Mouse (Mus musculus): ENCODE results near the gene Traf2. TPM values are rescaled to one million over a fixed set of nuclear protein-coding genes. Genes with fewer than 3 reads are reported as not detected.

The Traf2 gene
- total RNA-seq (2023): 10 to 100 TPM; 45.3 to 55.1 TPM

DNA sequence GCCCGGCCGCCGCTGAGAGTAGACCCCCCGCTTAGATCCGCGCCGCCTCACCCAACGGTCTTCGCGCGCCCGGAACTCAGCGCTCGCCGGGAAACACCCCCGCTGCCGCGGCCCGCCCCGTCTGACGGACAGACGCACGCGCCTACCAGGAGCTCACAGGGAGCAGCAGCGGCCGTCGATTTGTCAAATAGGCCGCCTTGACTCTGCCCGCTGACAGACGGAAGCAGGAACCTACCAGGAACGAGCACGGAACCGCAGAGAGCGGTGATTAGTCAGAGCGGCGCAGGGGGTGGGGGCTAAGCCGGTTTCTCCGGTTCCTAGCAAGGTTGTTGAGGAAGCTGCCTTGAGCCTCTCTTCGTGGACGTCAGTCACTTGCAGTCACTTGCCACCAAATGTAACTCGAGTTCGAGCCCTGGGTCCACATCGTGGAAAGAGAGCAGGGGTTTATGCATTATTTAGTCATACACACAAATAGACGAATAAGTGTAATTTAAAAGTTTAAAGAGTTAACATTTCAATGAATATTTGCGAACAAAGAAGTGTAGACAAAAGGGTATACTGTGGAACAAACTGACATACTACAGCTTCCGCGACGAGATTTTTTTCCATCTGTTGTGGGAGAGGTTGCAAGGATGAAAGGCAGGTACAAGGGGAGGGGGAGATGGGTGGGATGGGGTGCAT lies at the start of gene Traf2:
Traf2 (minus strand) TSS at position 130 of the 681 bp plus-strand sequence.

DNA sequence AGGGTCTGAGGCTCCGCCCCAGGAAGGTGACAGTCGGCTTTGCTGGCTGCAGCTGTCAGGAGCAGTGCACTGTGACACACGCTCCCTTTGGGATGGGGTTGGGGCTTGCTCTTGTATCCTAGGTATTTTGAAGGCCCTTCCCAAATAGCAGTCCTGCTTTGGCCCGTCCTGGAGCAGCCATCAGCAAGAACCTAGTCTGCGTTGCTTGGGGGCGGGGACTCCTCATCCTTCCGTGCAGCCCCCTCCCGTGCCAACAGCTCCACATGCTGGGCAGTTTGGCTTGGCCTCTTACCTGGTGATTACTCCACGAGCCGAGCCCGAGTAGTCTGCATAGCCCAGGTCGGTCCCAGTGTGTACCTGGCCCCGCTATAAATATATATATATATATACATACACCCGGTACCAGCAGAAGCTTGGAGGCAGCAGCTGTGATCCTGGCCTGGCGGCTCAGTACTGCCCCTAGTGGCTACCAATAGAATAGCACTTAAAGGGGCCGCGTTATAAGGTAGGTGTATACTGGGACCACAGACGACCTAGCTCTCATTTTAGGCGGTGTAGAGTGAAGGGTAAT lies 34.6 kb upstream of the Traf2 start, which contains the start of gene Ajm1:
Ajm1 (minus strand) TSS at position 464 of the 571 bp plus-strand sequence.

GRCm38 (mm10) chr2:25574579-25575431 lies 28.1 kb upstream of the Traf2 start, which contains the start of the genes Mamdc4 and Phpt1:
Gene Mamdc4 (minus strand): TSS chr2:25574845.
Gene Phpt1 (minus strand): TSS chr2:25575224.

GRCm38 (mm10) chr2:25557221-25557963 lies 10.7 kb upstream of the Traf2 start, which contains the start of gene Edf1:
Gene Edf1 (plus strand): TSS chr2:25557847.

GRCm38 (mm10) chr2:25501593-25502486 lies 44.9 kb downstream of the Traf2 start, which contains the start of gene C8g:
Gene C8g (minus strand): TSS chr2:25501719.

GRCm38 (mm10) chr2:25500576-25501405 lies 45.9 kb downstream of the Traf2 start, which contains the start of gene Fbxw5:
Gene Fbxw5 (plus strand): TSS chr2:25500750.

GRCm38 (mm10) chr2:25493476-25493961 lies 53.2 kb downstream of the Traf2 start, which contains the start of gene Lcn12:
Gene Lcn12 (minus strand): TSS chr2:25493911.

DNA sequence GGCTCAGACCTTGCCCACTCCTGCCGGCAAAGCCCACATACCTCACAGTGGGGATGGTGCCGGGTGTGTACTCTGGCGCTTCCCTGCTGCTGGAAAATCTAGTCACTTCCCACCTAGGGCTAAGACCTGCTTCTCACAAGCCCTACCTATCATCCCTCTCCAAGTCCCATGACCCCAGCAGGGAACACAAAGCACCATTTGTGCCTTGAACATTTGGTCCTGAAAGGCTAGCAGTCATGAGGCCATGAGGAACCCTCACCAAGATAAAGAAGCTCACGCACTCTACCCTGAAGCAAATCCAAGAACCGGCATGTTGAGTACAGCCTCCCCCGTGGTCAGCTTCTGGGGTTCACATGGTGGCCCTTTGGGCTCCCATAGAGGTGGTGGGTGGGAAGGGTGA lies 76.8 kb downstream of the Traf2 start, which contains the start of gene Ptgds:
Ptgds (minus strand) TSS at position 78 of the 400 bp plus-strand sequence.

Other genes starting within 250 kb of the Traf2 start
- gene Grin1, start 227.8 kb downstream of the Traf2 start, total RNA-seq (2023): not detected
- 10 to 100 TPM; 46.4 to 46.6 TPM for gene Man1b1, start 214.6 kb downstream of the Traf2 start, total RNA-seq (2023)
- gene Dpp7, start 190.6 kb downstream of the Traf2 start, total RNA-seq (2023): 10 to 100 TPM; 10.7 to 22.7 TPM
- 10 to 100 TPM in 1 of 2 experiments, 1 to 10 TPM in 1; 8.9 to 12.4 TPM for gene Uap1l1, start 181.3 kb downstream of the Traf2 start, total RNA-seq (2023)
- gene Sapcd2, start 174.6 kb downstream of the Traf2 start, total RNA-seq (2023): 1 to 10 TPM in 1 of 2 experiments, under 1 TPM in 1; 0.39 to 2.7 TPM
- gene Entpd2, start 151.1 kb downstream of the Traf2 start, total RNA-seq (2023): not detected
- gene Npdc1, start 147.6 kb downstream of the Traf2 start, total RNA-seq (2023): 1 to 10 TPM; 3.3 to 3.8 TPM
- under 1 TPM; 0.39 to 0.73 TPM for gene Fut7, start 123.7 kb downstream of the Traf2 start, total RNA-seq (2023)
- 10 to 100 TPM; 82.9 to 83.2 TPM for gene Abca2, start 118.2 kb downstream of the Traf2 start, total RNA-seq (2023)
- gene Clic3, start 90.1 kb downstream of the Traf2 start, total RNA-seq (2023): 1 to 10 TPM in 1 of 2 experiments, not detected in 1; 1.4 TPM
- 10 to 100 TPM; 71.5 to 79.3 TPM for gene Paxx, start 85.8 kb downstream of the Traf2 start, total RNA-seq (2023)
- not detected for gene Ptgds, start 76.9 kb downstream of the Traf2 start, total RNA-seq (2023)
- not detected for gene Lcn12, start 53.0 kb downstream of the Traf2 start, total RNA-seq (2023)
- 10 to 100 TPM; 51.3 to 54.9 TPM for gene Fbxw5, start 46.2 kb downstream of the Traf2 start, total RNA-seq (2023)
- 1 to 10 TPM; 1.0 to 1.3 TPM for gene C8g, start 45.2 kb downstream of the Traf2 start, total RNA-seq (2023)
- gene Edf1, start 10.9 kb upstream of the Traf2 start, total RNA-seq (2023): 100 to 1,000 TPM; 121 to 134 TPM
- 1 to 10 TPM; 2.2 to 4.3 TPM for gene Mamdc4, start 27.9 kb upstream of the Traf2 start, total RNA-seq (2023)
- 10 to 100 TPM; 22.0 to 26.5 TPM for gene Phpt1, start 28.3 kb upstream of the Traf2 start, total RNA-seq (2023)
- 1 to 10 TPM in 1 of 2 experiments, under 1 TPM in 1; 0.76 to 2.1 TPM for gene Ajm1, start 34.8 kb upstream of the Traf2 start, total RNA-seq (2023)
- gene Rabl6, start 61.6 kb upstream of the Traf2 start, total RNA-seq (2023): 100 to 1,000 TPM; 121 to 124 TPM
- not detected for gene Ccdc183, start 70.7 kb upstream of the Traf2 start, total RNA-seq (2023)
- gene Tmem141, start 75.1 kb upstream of the Traf2 start, total RNA-seq (2023): 1 to 10 TPM in 1 of 2 experiments, not detected in 1; 1.0 TPM
- gene Fcna, start 81.1 kb upstream of the Traf2 start, total RNA-seq (2023): 1 to 10 TPM; 4.1 to 6.8 TPM
- gene Lcn8, start 106.2 kb upstream of the Traf2 start, total RNA-seq (2023): not detected
- not detected for gene Lcn5, start 111.0 kb upstream of the Traf2 start, total RNA-seq (2023)
- gene Lcn6, start 129.8 kb upstream of the Traf2 start, total RNA-seq (2023): not detected
- gene Lcn10, start 135.8 kb upstream of the Traf2 start, total RNA-seq (2023): not detected
- gene Obp2a, start 153.1 kb upstream of the Traf2 start, total RNA-seq (2023): not detected
- 10 to 100 TPM; 16.3 to 18.4 TPM for gene Bmyc, start 159.8 kb upstream of the Traf2 start, total RNA-seq (2023)
- not detected for gene Obp2b, start 190.1 kb upstream of the Traf2 start, total RNA-seq (2023)
- not detected for gene Lcn3, start 218.6 kb upstream of the Traf2 start, total RNA-seq (2023)
- gene Lcn11, start 230.1 kb upstream of the Traf2 start, total RNA-seq (2023): not detected
- not detected for gene Gm13539, start 235.3 kb upstream of the Traf2 start, total RNA-seq (2023)

Measured in T-cell, adult 66 days (primary cell).